9 mouse cellular contexts compared by ENCODE assay signal in the genomic region with DNA sequence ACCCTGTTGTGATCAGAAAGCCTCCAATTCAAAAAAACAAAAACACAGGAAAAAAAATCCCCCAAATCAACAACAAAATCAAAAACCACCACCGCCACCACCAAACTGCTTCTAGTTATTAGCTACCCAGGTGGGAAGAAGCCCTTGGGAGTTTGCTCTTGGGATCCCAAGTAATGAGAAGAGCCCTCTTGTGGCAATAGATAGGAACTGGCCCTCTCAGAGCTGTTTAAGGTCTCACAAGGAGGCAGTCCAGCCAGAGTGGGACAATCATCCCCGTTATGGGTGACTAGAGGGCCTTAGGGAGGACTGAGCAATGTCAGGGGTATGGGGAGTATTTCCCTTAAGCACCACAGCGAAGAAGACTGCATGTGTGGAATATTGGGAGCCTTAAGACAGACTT. TPM values are rescaled to one million over a fixed set of nuclear protein-coding genes. Genes with fewer than 3 reads are reported as not detected.
A peak's percentile ranks its signal among the peaks of the same experiment; 100 is the strongest.
DNase-seq lines count a peak whose midpoint lies in the region; ATAC-seq lines count a peak whose summit lies in the region.
"Had no signal": no experiment of that assay in that cellular context is flagged by ENCODE, and none has a peak within 500 bp of the region (broad histone marks: within the 10 kb centered on the region; RNA-seq: fewer than 3 reads in every experiment).

No protein-coding gene starts in this region.

- no peak overlapping the region for H3K27ac ChIP-seq in forebrain, embryonic 14.5 days (ENCODE audit: low read depth, low read length)
- no peak overlapping the region for H3K27ac ChIP-seq in forebrain, embryonic 10.5 days
- no peak overlapping the region for H3K27ac ChIP-seq in hindbrain, embryonic 12.5 days
- H3K27ac ChIP-seq: stomach, embryonic 15.5 days had no signal

- H3K4me2 ChIP-seq in forebrain, embryonic 14.5 days (ENCODE audit: low read length), result no peak overlapping the region
- H3K4me2 ChIP-seq in hindbrain, embryonic 12.5 days (replicated peaks), result no peak overlapping the region
- H3K4me2 ChIP-seq: stomach, embryonic 15.5 days had no signal

- no peaks in the 10 kb centered on the region for H3K27me3 ChIP-seq in forebrain, embryonic 14.5 days (replicated peaks; ENCODE audit: control insufficient read depth, insufficient read depth, low read length)
- H3K27me3 ChIP-seq in forebrain, embryonic 10.5 days (ENCODE audit: poor library complexity, severe bottlenecking), result no peaks in the 10 kb centered on the region
- no peaks in the 10 kb centered on the region for H3K27me3 ChIP-seq in hindbrain, embryonic 12.5 days
- H3K27me3 ChIP-seq: stomach, embryonic 15.5 days had no signal

- peak; percentile 82 for DNase-seq in forebrain, embryonic 14.5 days (ENCODE audit: low spot score)
- no peak for DNase-seq in forebrain, embryonic 10.5 days (ENCODE audit: extremely low spot score, low spot score)
- peak; percentile 46 for DNase-seq in ovary, postnatal 14 days (ENCODE audit: low spot score)
- DNase-seq in ovary, postnatal 36 days (ENCODE audit: low spot score), result no peak
- DNase-seq in cerebellum, adult 18-20 months, result peak; percentile 56 to 71
- DNase-seq in induced T-regulatory cell, adult 2 months (ENCODE audit: low read depth), result peak; percentile 50
- peak; percentile 47 for DNase-seq in mesoderm, embryonic 11.5 days (ENCODE audit: low read depth, low spot score)

- no peaks in the 10 kb centered on the region for H3K36me3 ChIP-seq in forebrain, embryonic 14.5 days (ENCODE audit: control insufficient read depth, insufficient read depth, low read length)
- no peaks in the 10 kb centered on the region for H3K36me3 ChIP-seq in forebrain, embryonic 10.5 days (replicated peaks)
- H3K36me3 ChIP-seq in hindbrain, embryonic 12.5 days, result no peaks in the 10 kb centered on the region
- H3K36me3 ChIP-seq: stomach, embryonic 15.5 days had no signal

- no peak overlapping the region for H3K9ac ChIP-seq in forebrain, embryonic 14.5 days (ENCODE audit: low read length)
- no peak overlapping the region for H3K9ac ChIP-seq in hindbrain, embryonic 12.5 days
- H3K9ac ChIP-seq: stomach, embryonic 15.5 days had no signal

- ATAC-seq in forebrain, embryonic 14.5 days, result no peak
- ATAC-seq in hindbrain, embryonic 12.5 days (ENCODE audit: low FRiP score), result no peak

- no peaks in the 10 kb centered on the region for H3K9me3 ChIP-seq in forebrain, embryonic 14.5 days (replicated peaks; ENCODE audit: control insufficient read depth, low read length)
- H3K9me3 ChIP-seq in forebrain, embryonic 10.5 days, result no peaks in the 10 kb centered on the region
- 0 out of 2 replicates have a peak, but pooled peaks cover 3% of the 10 kb centered on the region for H3K9me3 ChIP-seq in hindbrain, embryonic 12.5 days (replicated peaks)
- H3K9me3 ChIP-seq: stomach, embryonic 15.5 days had no signal

- no peak overlapping the region for H3K4me3 ChIP-seq in forebrain, embryonic 14.5 days (ENCODE audit: low read depth, low read length)
- no peak overlapping the region for H3K4me3 ChIP-seq in forebrain, embryonic 10.5 days
- no peak overlapping the region for H3K4me3 ChIP-seq in hindbrain, embryonic 12.5 days
- H3K4me3 ChIP-seq: stomach, embryonic 15.5 days had no signal

- no peaks in the 10 kb centered on the region for H3K4me1 ChIP-seq in forebrain, embryonic 14.5 days (ENCODE audit: control insufficient read depth, insufficient read depth, low read length)
- peaks cover 14% of the 10 kb centered on the region for H3K4me1 ChIP-seq in forebrain, embryonic 10.5 days
- no peaks in the 10 kb centered on the region for H3K4me1 ChIP-seq in hindbrain, embryonic 12.5 days
- H3K4me1 ChIP-seq: stomach, embryonic 15.5 days had no signal

- 46% methylated on average over 3 of the region's 3 CpGs for WGBS in forebrain, embryonic 14.5 days
- 41% methylated on average over 3 of the region's 3 CpGs for WGBS in forebrain, embryonic 10.5 days
- 41% methylated on average over 3 of the region's 3 CpGs for WGBS in hindbrain, embryonic 12.5 days

RNA-seq across cellular contexts. Expression of a gene that starts 15.6 kb away (rescaled TPM):
- polyA plus RNA-seq in forebrain, embryonic 14.5 days (2014; fragmentation: Nextera tagmentation; extraction: Ambion mirVana), result 0.09 TPM in 1 of 2 replicates, not detected in the other
- not detected in 2 replicates for polyA plus RNA-seq in forebrain, embryonic 10.5 days (2016; fragmentation: Nextera tagmentation; extraction: Ambion mirVana)
- polyA plus RNA-seq in hindbrain, embryonic 12.5 days (2016; fragmentation: Nextera tagmentation; extraction: Ambion mirVana), result 0.08 TPM in 1 of 2 replicates, not detected in the other
- polyA plus RNA-seq: stomach, embryonic 15.5 days had no signal

RNA-seq across cellular contexts. Expression of a gene that starts 15.6 kb away (rescaled TPM):
- 0.22 and 0.43 TPM in 2 replicates for polyA plus RNA-seq in forebrain, embryonic 14.5 days (2014; fragmentation: Nextera tagmentation; extraction: Ambion mirVana)
- 0.36 and 0.93 TPM in 2 replicates for polyA plus RNA-seq in forebrain, embryonic 10.5 days (2016; fragmentation: Nextera tagmentation; extraction: Ambion mirVana)
- 2.1 and 3.1 TPM in 2 replicates for polyA plus RNA-seq in hindbrain, embryonic 12.5 days (2016; fragmentation: Nextera tagmentation; extraction: Ambion mirVana)
- polyA plus RNA-seq: stomach, embryonic 15.5 days had no signal

RNA-seq across cellular contexts. Expression of a gene that starts 24.7 kb away (rescaled TPM):
- polyA plus RNA-seq in forebrain, embryonic 14.5 days (2014; fragmentation: Nextera tagmentation; extraction: Ambion mirVana), result 1.1 and 1.2 TPM in 2 replicates
- 0.64 and 1.1 TPM in 2 replicates for polyA plus RNA-seq in forebrain, embryonic 10.5 days (2016; fragmentation: Nextera tagmentation; extraction: Ambion mirVana)
- polyA plus RNA-seq in hindbrain, embryonic 12.5 days (2016; fragmentation: Nextera tagmentation; extraction: Ambion mirVana), result 0.59 and 0.93 TPM in 2 replicates

RNA-seq across cellular contexts. Expression of a gene that starts 49.1 kb away (rescaled TPM):
- polyA plus RNA-seq in forebrain, embryonic 14.5 days (2014; fragmentation: Nextera tagmentation; extraction: Ambion mirVana), result 3.8 and 6.9 TPM in 2 replicates
- polyA plus RNA-seq in forebrain, embryonic 10.5 days (2016; fragmentation: Nextera tagmentation; extraction: Ambion mirVana), result 5.2 and 5.5 TPM in 2 replicates
- 7.2 and 7.7 TPM in 2 replicates for polyA plus RNA-seq in hindbrain, embryonic 12.5 days (2016; fragmentation: Nextera tagmentation; extraction: Ambion mirVana)

RNA-seq across cellular contexts. Expression of a gene that starts 50.0 kb away (rescaled TPM):
- polyA plus RNA-seq in forebrain, embryonic 14.5 days (2014; fragmentation: Nextera tagmentation; extraction: Ambion mirVana), result 0.39 and 0.48 TPM in 2 replicates
- polyA plus RNA-seq in forebrain, embryonic 10.5 days (2016; fragmentation: Nextera tagmentation; extraction: Ambion mirVana), result 2.1 and 2.2 TPM in 2 replicates
- polyA plus RNA-seq in hindbrain, embryonic 12.5 days (2016; fragmentation: Nextera tagmentation; extraction: Ambion mirVana), result 1.4 and 2.0 TPM in 2 replicates

Comparison
In these comparisons a context has a peak if more than half of its experiments do, and no peak if none do; other contexts are left out.
1. DNase-seq: peak in forebrain, embryonic 14.5 days (single experiment), ovary, postnatal 14 days (single experiment), cerebellum, adult 18-20 months (2 of 2), induced T-regulatory cell, adult 2 months (single experiment) and mesoderm, embryonic 11.5 days (single experiment); none in forebrain, embryonic 10.5 days (single experiment) and ovary, postnatal 36 days (single experiment).